Mouse (Mus musculus): ENCODE results near the gene Drd4. TPM values are rescaled to one million over a fixed set of nuclear protein-coding genes. Genes with fewer than 3 reads are reported as not detected.

Gene Drd4
- total and polyA plus RNA-seq, 3 experiments: not detected

- no peaks in the 10 kb centered on the region for H3K9me3 ChIP-seq (replicated peaks; ENCODE audit: low read length)
- no peak overlapping the region for H3K4me3 ChIP-seq (replicated peaks in 1 of 3; ENCODE audit: low read depth in 2 of 3, low read length in 2 of 3, poor library complexity in 1 of 3)
- H3K4me1 ChIP-seq (ENCODE audit: control insufficient read depth in 1 of 2, insufficient read depth in 2 of 2): no peaks in the 10 kb centered on the region
- TF ChIP-seq ZKSCAN1 (IDR thresholded peaks at IDR 0.05; ENCODE audit: borderline replicate concordance, low read depth, low read length) (no peak), MEF2A (IDR thresholded peaks at IDR 0.05; ENCODE audit: borderline replicate concordance, low read depth, low read length) (no peak)
- H3K36me3 ChIP-seq (replicated peaks in 1 of 2; ENCODE audit: control insufficient read depth in 1 of 2, insufficient read depth in 1 of 2, low read length in 1 of 2): peaks cover 5 to 30% of the 10 kb centered on the region in 2 experiments
- no peak overlapping the region for H3K27ac ChIP-seq (ENCODE audit: insufficient read depth, low read depth)
- H3K27me3 ChIP-seq (replicated peaks): peaks cover 1% of the 10 kb centered on the region
- no peaks in the 10 kb centered on the region for H3K79me2 ChIP-seq (replicated peaks; ENCODE audit: control insufficient read depth, extremely low read depth, insufficient read depth, poor library complexity, severe bottlenecking)
- H3K4me2 ChIP-seq (ENCODE audit: insufficient read depth, low read depth, poor library complexity, severe bottlenecking): no peak overlapping the region
- H3K9ac ChIP-seq (ENCODE audit: insufficient read depth, low read depth): no peak overlapping the region
- no peak for DNase-seq (ENCODE audit: extremely low read depth)
- in situ Hi-C loops (cut with MboI; ENCODE audit: low pct_ligation_motif_present, low pct_unique_long_range_greater_than_20kb, low sequenced_read_pairs): no loop called here
- dilution Hi-C loops (cut with MboI; ENCODE audit: extremely low pct_ligation_motif_present, extremely low pct_unique_long_range_greater_than_20kb, low sequenced_read_pairs): no loop called here
These were observed 46.1 kb downstream of the Drd4 start for GRCm38 (mm10) chr7:141337716-141338416.

- in situ Hi-C loops (cut with MboI; ENCODE audit: low pct_ligation_motif_present, low pct_unique_long_range_greater_than_20kb, low sequenced_read_pairs) (no loop called here), dilution Hi-C loops (cut with MboI; ENCODE audit: extremely low pct_ligation_motif_present, extremely low pct_unique_long_range_greater_than_20kb, low sequenced_read_pairs) (no loop called here)
- Histone ChIP-seq H3K9ac (ENCODE audit: insufficient read depth, low read depth) (no peak within 1 kb of the TSS), H3K4me1 (ENCODE audit: control insufficient read depth in 1 of 2, insufficient read depth in 2 of 2) (0 out of 4 replicates have a peak, but pooled peaks cover 0 to 1% of the 10 kb centered on the region in 2 experiments), H3K4me3 (replicated peaks in 1 of 3; ENCODE audit: low read depth in 2 of 3, low read length in 2 of 3, poor library complexity in 1 of 3) (no peak within 1 kb of the TSS), H3K4me2 (ENCODE audit: insufficient read depth, low read depth, poor library complexity, severe bottlenecking) (no peak within 1 kb of the TSS), H3K36me3 (replicated peaks in 1 of 2; ENCODE audit: control insufficient read depth in 1 of 2, insufficient read depth in 1 of 2, low read length in 1 of 2) (peaks cover 0 to 23% of the 10 kb centered on the region in 2 experiments), H3K9me3 (replicated peaks; ENCODE audit: low read length) (no peaks in the 10 kb centered on the region), H3K79me2 (replicated peaks; ENCODE audit: control insufficient read depth, extremely low read depth, insufficient read depth, poor library complexity, severe bottlenecking) (no peaks in the 10 kb centered on the region), H3K27me3 (replicated peaks) (peaks cover 1% of the 10 kb centered on the region), H3K27ac (ENCODE audit: insufficient read depth, low read depth) (no peak within 1 kb of the TSS)
- DNase-seq (ENCODE audit: extremely low read depth): no peak
- TF ChIP-seq MAZ (IDR thresholded peaks at IDR 0.05; ENCODE audit: low read depth, low read length) (no peak), MAFK (IDR thresholded peaks at IDR 0.05; ENCODE audit: insufficient replicate concordance, low read length) (no peak), MXI1 (IDR thresholded peaks at IDR 0.05; ENCODE audit: low read depth, low read length) (no peak), KAT2A (IDR thresholded peaks at IDR 0.05; ENCODE audit: insufficient replicate concordance, low read length) (no peak), BHLHE40 (IDR thresholded peaks at IDR 0.05; ENCODE audit: low read depth, low read length) (no peak), JUND (conservative IDR thresholded peaks at IDR 0.05; ENCODE audit: low read depth, low read length) (no peak), ZMIZ1 (IDR thresholded peaks at IDR 0.05; ENCODE audit: low read depth, low read length) (no peak), ZC3H11A (IDR thresholded peaks at IDR 0.05; ENCODE audit: low read depth, low read length) (no peak)
These were observed 46.8 kb downstream of the Drd4 start, which contains the start of gene Eps8l2 for GRCm38 (mm10) chr7:141338576-141339131. Gene Eps8l2 (plus strand): TSS chr7:141338880.
